Mouse (Mus musculus) frontal cortex, postnatal 14 days (tissue): ENCODE data around the gene Srcin1.

Experiments
- DNase-seq, 2 experiments: peaks; one replicate each; pipeline ENCODE4 v3.0.0; 2022; ENCODE audit warnings: low spot score in 2 of 2

Srcin1 gene

GRCm38 (mm10) chr11:97579088-97579857 is 3.3 kb upstream of the Srcin1 start:
- no peak for DNase-seq

GRCm38 (mm10) chr11:97578286-97578685 is 2.3 kb upstream of the Srcin1 start:
- no peak for DNase-seq

DNA sequence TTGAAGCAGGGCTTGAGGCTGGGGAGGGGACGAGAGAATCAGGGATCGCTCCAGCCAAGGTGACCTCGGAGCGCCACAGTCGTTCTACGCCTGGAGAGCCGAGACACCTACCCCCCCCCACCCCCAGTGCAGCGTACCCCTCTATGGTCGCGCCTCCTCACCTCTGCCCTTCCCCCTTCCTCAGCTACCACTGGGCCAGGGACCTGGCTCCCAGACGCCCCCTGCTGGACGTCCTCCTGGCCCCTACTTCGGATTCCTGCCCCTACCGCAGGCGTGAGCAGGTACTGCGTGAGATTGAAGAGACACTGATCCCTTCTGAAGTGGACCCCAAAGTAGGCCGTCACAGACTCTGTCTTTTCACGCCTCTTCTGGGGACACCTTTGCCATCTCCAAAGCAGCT is 348 bp downstream of the Srcin1 start:
- DNase-seq, result peak in 1 of 2 experiments; percentile 64

- peak; percentile 64 to 68 for DNase-seq
Measured at GRCm38 (mm10) chr11:97575075-97575474, 911 bp downstream of the Srcin1 start.

DNA sequence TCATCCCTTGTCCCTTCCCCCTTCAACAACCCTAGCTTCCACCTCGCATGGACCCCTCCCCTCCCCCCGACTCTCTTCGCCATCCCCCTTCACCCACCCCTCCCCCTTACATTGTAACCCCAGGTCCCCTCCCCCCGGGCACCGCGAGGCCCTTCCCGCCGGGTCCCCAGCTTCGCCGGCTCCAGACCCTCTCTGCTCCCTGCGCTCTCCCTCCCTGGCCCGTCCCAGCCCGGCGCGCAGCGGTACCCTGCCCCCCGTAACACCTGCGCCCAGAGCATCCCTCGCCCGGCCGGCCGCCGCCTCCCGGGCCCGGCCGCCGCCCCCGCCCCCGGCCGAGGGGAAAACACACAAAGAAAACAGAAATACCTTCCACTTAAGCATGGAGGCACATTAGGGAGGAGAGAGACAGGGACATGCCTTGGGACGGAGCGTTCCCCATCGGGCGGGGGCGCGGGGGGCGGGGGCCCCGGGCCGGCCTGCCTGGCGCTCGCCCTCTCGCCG is 1.4 kb downstream of the Srcin1 start:
- DNase-seq, result peak in 1 of 2 experiments; percentile 8

DNA sequence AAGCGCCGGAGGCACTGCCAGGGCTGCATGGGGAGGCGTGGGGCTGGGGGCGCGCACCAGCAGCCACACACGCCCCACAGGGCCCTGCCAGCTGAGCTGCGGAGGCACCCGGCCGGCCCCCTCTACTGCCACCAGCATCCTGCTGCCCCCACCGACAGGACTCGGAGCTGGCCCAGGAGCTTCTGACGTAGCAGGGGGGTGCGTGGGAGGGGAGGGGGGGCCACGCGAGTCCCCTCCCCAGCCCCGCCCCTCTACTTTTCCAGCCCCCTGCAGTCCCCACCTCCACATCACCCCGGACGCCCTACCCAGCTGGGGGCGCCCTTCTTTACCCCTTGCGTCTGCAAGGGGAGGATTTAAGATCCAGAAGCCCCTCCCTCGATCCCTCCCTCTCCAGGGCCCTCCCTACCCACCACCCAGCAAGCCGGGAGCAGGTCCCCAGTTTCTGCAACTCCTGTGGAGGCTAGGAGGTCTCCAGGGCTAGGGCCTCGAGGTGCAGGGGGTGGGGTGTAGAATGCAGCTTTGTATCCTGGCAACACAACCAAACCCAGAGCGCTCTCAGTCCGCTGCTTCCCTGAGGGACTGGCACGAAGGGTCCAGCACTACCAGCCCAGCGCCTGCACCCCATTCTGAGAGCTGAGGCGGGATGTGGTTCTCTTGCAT is 2.0 kb downstream of the Srcin1 start:
- peak; percentile 67 to 77 for DNase-seq

- peak in 1 of 2 experiments; percentile 14 for DNase-seq
Measured at GRCm38 (mm10) chr11:97572895-97573480, 3.0 kb downstream of the Srcin1 start.

DNA sequence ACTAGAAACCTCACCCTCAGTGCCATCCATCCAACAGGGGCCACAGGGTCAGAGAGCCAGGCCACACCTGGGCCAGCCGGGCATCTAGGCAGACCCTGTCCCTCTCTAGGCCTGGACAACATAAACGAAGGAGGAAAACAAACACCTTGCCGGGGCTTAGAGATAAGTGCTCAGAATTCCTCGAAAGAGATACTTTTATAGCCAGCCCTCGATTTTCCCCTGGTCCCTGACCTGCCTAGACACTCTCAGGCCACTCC is 4.0 kb downstream of the Srcin1 start:
- DNase-seq, result no peak

DNA sequence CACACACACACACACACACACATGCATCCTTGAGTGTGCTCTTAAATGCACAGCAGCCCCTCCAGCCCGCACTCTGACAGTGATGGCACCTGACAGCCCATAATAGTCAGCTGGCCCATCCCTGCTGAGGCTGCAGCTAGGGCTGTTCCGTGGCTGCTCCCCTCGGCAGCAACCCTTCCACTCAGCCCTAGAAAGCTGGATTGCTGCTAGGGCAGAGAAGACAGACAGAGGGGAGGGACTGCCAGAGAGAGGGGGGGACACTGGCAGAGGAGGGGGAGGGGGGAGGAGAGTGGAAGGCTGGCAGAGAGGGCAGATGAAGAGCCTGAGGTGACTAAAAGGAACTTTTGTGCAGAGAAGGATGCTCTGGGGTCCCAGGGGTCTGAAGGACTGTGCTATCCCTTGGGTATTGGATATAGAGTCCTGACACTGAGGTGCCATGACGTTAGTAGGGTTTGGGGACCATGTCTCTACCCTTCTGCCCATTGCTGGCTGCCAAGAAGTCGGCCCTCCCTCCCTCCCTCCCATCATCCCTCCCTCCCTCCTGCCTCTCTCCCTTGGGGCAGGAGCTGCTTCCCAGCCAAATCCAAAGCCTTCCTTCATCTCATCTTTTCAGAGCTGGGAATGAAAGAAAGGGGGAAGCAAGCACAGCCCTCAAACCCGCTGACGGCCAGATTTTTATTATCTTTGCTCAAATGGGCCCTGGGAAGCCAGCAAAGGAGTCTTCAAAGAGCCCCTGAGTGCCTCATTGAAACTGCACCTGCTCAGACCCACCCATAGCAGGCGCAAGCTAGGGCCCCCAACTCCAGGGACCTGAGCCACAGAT is 4.5 kb downstream of the Srcin1 start:
- DNase-seq, result peak in 1 of 2 experiments; percentile 20

- peak in 1 of 2 experiments; percentile 42 for DNase-seq
Measured at GRCm38 (mm10) chr11:97570493-97571137, 5.4 kb downstream of the Srcin1 start.

- peak in 1 of 2 experiments; percentile 7 for DNase-seq
Measured at GRCm38 (mm10) chr11:97569806-97570205, 6.2 kb downstream of the Srcin1 start.

DNA sequence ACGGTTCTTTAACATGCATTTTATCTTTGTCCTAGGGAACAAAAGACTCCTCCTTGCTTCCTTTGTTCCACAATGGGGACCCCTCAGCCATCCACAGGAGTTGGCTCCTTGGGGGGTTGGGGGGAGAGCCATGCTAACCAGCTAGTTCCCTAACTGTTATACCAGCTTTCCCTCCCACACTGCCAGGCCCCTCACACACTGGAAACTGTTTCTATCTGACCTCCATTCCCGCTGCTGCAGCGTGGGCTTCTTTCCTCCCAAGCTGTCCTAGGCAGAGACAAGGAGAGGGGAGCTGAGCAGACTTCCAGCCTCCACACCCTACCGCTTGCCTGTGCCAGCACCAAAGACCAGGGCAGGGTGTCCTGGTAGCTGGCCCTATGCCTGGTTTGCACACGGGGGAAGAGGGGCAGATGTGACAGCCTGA is 6.7 kb downstream of the Srcin1 start:
- peak in 1 of 2 experiments; percentile 37 for DNase-seq

- DNase-seq, result peak; percentile 53 to 61
Measured at GRCm38 (mm10) chr11:97568729-97569128, 7.3 kb downstream of the Srcin1 start.

DNA sequence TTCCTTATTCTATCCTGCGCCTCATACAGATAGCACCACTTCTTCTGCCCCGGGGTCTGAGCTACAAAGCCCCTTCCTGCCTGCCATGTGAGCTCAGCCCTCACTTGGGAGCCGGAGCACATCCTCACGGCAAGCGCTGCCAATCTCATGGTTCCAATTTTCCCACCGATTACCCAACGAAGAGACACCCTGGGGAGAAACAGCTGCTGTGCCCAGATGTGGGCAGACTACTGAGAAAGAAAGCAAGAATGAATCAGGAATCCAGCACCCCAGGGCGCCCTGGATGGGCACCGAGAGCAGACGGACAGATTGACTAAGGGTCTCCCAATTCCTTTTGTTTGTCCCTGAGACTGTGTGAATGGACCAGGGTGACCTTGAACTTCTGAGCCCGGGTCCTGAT is 8.5 kb downstream of the Srcin1 start:
- no peak for DNase-seq

DNA sequence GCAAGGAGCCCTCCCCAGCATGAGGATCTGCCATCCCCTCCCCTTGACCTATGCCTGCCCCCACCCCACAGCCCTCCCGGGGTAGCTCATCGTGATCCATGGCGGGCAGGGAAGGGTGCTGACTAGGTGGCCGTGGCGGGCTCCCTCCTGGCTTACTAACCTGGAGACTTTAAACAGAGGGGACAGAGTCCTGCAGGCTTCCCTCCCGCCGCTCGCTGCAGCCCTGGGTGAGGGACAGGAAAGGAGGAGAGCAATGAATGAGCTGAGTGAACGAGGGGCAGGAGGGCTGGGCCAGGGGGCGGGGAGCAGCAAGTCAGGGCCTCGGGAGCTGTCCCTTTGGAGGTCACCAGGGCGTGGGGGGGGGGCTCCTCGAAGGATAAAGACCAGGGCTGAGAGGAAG is 9.4 kb downstream of the Srcin1 start:
- DNase-seq, result no peak

- DNase-seq, result no peak
Measured at GRCm38 (mm10) chr11:97563730-97564129, 12.3 kb downstream of the Srcin1 start.

DNA sequence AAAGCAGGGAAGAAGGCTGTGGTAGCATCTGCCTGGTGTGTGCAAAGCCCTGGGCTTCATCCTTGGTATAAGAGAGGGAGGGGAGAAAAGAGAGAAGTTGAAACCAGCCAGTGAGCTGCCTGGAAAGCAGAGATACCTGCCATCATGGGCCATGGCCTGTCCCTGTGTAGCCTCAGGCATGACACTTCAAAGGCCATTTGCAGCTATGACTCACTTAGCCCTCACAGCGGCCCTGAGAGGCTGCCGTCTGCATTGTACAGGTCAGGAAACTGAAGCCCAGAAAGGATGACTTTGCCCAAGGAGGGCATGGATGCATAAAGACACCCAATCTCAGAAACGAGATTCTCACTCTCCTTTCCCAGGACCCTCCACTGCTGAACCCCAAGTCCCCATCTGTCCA is 13.4 kb downstream of the Srcin1 start:
- no peak for DNase-seq

DNA sequence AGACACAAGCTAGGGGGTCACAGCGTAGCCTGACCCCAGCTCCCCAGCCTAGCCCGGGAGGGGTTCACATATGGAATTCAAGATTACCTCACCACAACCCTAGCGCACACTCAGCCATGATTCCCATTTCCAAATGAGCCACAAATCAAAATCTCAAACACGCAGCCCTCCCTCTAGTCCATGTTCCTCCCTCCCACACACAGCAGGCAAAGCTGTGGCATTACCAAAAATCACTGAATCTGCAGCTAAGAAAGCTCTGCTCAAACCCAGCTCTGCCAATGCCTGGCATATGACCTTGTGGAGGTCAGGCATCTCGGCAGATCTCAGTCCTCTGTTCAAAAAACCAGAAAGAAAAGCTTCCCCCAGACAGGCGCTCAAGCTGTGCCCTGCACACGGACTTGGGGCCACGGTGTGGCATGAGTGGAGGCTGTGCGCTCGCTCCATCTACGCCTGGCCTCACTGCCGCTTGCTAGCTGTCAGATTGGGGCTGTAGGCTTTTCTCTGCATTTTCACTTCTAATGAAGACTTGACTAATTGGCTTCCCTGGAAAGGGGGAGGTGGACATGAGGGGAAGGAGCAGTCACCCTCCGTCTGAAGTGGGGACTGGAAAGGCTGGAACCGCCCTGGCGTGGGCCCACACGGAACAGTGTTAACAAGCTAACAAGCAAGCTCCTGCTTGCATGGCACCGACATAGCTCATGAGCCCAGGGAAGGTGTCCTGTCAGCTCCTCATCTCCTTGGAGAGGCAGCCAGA is 15.6 kb downstream of the Srcin1 start:
- no peak for DNase-seq

- no peak for DNase-seq
Measured at GRCm38 (mm10) chr11:97559549-97559948, 16.4 kb downstream of the Srcin1 start.

DNA sequence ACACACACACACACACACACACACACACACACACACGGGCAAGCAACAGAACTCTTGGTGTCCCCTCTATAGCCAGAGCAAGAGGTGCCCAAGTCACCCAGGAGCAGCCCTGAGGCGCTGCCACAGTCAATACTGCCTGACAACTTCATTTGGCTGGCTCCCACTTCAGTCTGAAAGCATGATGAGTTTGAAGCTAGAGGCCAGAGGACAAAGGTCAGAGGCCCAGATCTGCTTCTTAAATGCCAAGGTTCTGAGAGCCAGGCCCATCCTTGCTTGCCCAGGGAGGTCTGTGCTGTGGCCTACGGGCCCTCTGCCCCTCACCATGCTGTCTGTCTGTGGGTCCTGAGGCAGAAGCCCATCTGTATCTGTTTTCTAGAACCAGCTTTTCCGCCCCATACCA is 18.1 kb downstream of the Srcin1 start:
- DNase-seq, result no peak
